Comparison of ENCODE assay signal across 23 mouse cellular contexts in the genomic region with DNA sequence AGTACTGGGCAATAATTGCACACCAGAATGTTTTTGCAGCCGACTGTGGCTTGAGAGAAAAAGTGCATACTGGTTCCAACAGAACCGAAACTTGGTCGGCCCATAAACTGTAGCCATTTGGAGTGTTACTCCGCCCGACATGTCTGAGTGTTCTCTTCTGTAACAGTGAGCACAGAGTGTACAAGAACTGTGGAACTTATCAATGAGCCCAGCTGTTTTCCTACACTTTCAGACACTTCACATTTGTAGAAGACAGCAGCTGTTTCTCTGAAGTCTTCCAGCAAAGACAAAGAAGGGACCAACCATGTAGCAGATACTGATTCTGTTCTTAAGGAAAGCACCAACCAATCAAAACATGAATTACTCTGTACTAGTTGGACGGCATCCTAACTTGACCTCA.
DNase-seq lines count a peak whose midpoint lies in the region; ATAC-seq and TF ChIP-seq lines count a peak whose summit lies in the region.
"Had no signal": no experiment of that assay in that cellular context is flagged by ENCODE, and none has a peak within 500 bp of the region (broad histone marks: within the 10 kb centered on the region; RNA-seq: fewer than 3 reads in every experiment).

No protein-coding gene starts in this region.

- no peak for TF ChIP-seq EP300 in heart, postnatal 0 days (IDR thresholded peaks at IDR 0.05; ENCODE audit: low read depth)

- no peak for TF ChIP-seq CTCF in heart, postnatal 0 days (IDR thresholded peaks at IDR 0.05; ENCODE audit: low read depth)

- no peak overlapping the region for H3K9ac ChIP-seq in heart, postnatal 0 days (replicated peaks; ENCODE audit: low read depth, low read length)
- H3K9ac ChIP-seq: embryonic facial prominence, embryonic 12.5 days; forebrain, postnatal 0 days; hindbrain, embryonic 12.5 days; kidney, embryonic 15.5 days; lung, embryonic 15.5 days; neural tube, embryonic 12.5 days had no signal

- H3K4me1 ChIP-seq in heart, embryonic 10.5 days: peaks cover 21% of the 10 kb centered on the region; the same call in 1 of the 2 replicates
- H3K4me1 ChIP-seq in heart, postnatal 0 days (ENCODE audit: control insufficient read depth, insufficient read depth): peaks cover 5% of the 10 kb centered on the region
- H3K4me1 ChIP-seq: embryonic facial prominence, embryonic 12.5 days; neural tube, embryonic 12.5 days had no signal

- no peaks in the 10 kb centered on the region for H3K27me3 ChIP-seq in heart, embryonic 10.5 days (ENCODE audit: insufficient read depth, poor library complexity, severe bottlenecking)
- H3K27me3 ChIP-seq in heart, postnatal 0 days (ENCODE audit: control insufficient read depth, insufficient read depth, low read length): no peaks in the 10 kb centered on the region
- H3K27me3 ChIP-seq: embryonic facial prominence, embryonic 12.5 days; hindbrain, embryonic 12.5 days; kidney, embryonic 15.5 days; lung, embryonic 15.5 days; neural tube, embryonic 12.5 days; Patski had no signal

- H3K4me2 ChIP-seq in heart, postnatal 0 days (ENCODE audit: low read depth, low read length): no peak overlapping the region
- H3K4me2 ChIP-seq: embryonic facial prominence, embryonic 12.5 days; hindbrain, embryonic 12.5 days; kidney, embryonic 15.5 days; liver, embryonic 11.5 days; lung, embryonic 15.5 days; neural tube, embryonic 12.5 days had no signal

- 87% methylated on average over 6 of the region's 6 CpGs for WGBS in heart, embryonic 10.5 days
- WGBS in heart, postnatal 0 days: 81% methylated on average over 6 of the region's 6 CpGs

- ATAC-seq in heart, postnatal 0 days (ENCODE audit: insufficient read depth, low read depth): peak; percentile 42
- no peak for ATAC-seq in cerebellum, adult (ENCODE audit: insufficient number of reproducible peaks, low FRiP score, low TSS enrichment)
- ATAC-seq: forebrain, postnatal 0 days; Patski had no signal

- no peak overlapping the region for H3K27ac ChIP-seq in heart, embryonic 10.5 days
- H3K27ac ChIP-seq in heart, postnatal 0 days (ENCODE audit: low read depth): peak overlapping the region; percentile 62; the same call in 1 of the 2 replicates
- H3K27ac ChIP-seq: embryonic facial prominence, embryonic 12.5 days; hindbrain, embryonic 12.5 days; kidney, embryonic 15.5 days; layer of hippocampus, adult 2 months; limb, embryonic 10.5 days; lung, embryonic 15.5 days; neural tube, embryonic 12.5 days had no signal

- no peak overlapping the region for H3K4me3 ChIP-seq in heart, embryonic 10.5 days
- H3K4me3 ChIP-seq in heart, postnatal 0 days (ENCODE audit: low read depth, low read length): no peak overlapping the region
- H3K4me3 ChIP-seq: embryonic facial prominence, embryonic 12.5 days; hindbrain, embryonic 12.5 days; kidney, embryonic 15.5 days; layer of hippocampus, adult 2 months; limb, embryonic 10.5 days; lung, embryonic 15.5 days; neural tube, embryonic 12.5 days had no signal

- no peaks in the 10 kb centered on the region for H3K9me3 ChIP-seq in heart, embryonic 10.5 days
- H3K9me3 ChIP-seq in heart, postnatal 0 days (replicated peaks; ENCODE audit: control insufficient read depth, low read length): no peaks in the 10 kb centered on the region
- H3K9me3 ChIP-seq: embryonic facial prominence, embryonic 12.5 days; hindbrain, embryonic 12.5 days; kidney, embryonic 15.5 days; limb, embryonic 10.5 days; lung, embryonic 15.5 days; neural tube, embryonic 12.5 days had no signal

- H3K36me3 ChIP-seq in heart, embryonic 10.5 days: peaks cover 16% of the 10 kb centered on the region; the same call in 1 of the 2 replicates
- 0 out of 2 replicates have a peak, but pooled peaks cover 4% of the 10 kb centered on the region for H3K36me3 ChIP-seq in heart, postnatal 0 days (replicated peaks; ENCODE audit: control insufficient read depth, insufficient read depth, low read length)
- H3K36me3 ChIP-seq: hindbrain, embryonic 12.5 days; limb, embryonic 10.5 days; lung, embryonic 15.5 days; neural tube, embryonic 12.5 days had no signal

- DNase-seq in heart, adult 18-20 months: peak; percentile 58 to 81
- DNase-seq in heart, embryonic 10.5 days (ENCODE audit: low spot score): no peak
- peak; percentile 65 for DNase-seq in adipocyte (ENCODE audit: low spot score)
- peak; percentile 20 for DNase-seq in heart, postnatal 0 days (ENCODE audit: low spot score)
- peak; percentile 24 for DNase-seq in lung, postnatal 14 days
- DNase-seq in layer of hippocampus, adult 8-10 months (ENCODE audit: low spot score in 2 of 2): no peak
- DNase-seq: adrenal gland, postnatal 36 days; B cell, adult 2 months; cerebellum, adult 8-10 months; forebrain, postnatal 0 days; gastrocnemius, postnatal 36 days; right cerebral cortex, postnatal 25 days; thymus, adult 18-20 months had no signal

Comparison
In these comparisons a context has a peak if more than half of its experiments do, and no peak if none do; other contexts are left out.
1. DNase-seq: peak in heart, adult 18-20 months (2 of 2), adipocyte (single experiment), heart, postnatal 0 days (single experiment) and lung, postnatal 14 days (single experiment); none in heart, embryonic 10.5 days (single experiment) and layer of hippocampus, adult 8-10 months (0 of 2).